Mouse (Mus musculus): ENCODE measurements around the gene Pygl.
"Not testable (repeated sequence)": the region's sequence is repeated elsewhere in the genome, so short reads cannot be mapped to it uniquely, and the experiment has no call there.

Pygl gene

GRCm38 (mm10) chr12:70227121-70227932 is 4.0 kb downstream of the Pygl start:
- DNase-seq: peak; percentile 90

GRCm38 (mm10) chr12:70226655-70227054 is 4.6 kb downstream of the Pygl start:
- DNase-seq: no peak

DNA sequence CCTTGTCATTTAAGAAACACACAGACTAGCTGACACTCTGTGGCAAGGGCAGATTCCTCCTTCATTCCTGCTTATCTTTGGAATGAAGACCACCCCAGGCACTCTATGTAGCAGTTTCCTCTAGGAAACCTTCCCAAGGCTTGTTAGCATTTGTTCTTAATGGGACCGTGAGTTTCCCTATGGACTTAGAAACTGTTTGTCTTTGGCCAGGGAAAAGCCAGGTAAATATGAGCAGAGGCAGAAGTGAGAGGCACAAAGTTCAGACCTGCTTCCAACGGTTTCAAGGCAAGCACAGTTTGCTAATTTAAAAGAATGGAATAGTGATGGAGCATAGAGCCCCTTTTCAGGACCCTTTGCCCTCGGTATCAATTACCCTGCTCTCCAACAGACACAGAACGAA is 8.0 kb downstream of the Pygl start:
- no peak for DNase-seq

DNA sequence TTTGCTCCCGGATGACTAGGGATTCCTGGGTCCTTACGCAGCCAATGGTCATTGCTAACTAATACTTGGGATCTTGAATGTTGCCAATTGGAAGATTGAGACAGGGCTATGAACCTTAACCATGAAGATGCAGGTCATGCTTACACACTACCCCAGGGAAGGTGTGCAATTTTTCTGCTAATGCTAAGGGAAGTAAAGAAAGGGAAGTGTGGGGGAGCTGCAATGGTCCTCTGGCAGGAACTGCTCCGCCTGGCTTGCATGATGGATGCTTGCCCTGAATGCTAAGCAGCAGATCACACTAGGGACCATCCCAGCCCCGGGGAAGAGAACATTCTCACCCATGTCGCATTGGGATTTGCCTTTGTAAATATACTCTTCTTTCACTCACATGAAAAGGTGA is 9.9 kb downstream of the Pygl start:
- no peak for DNase-seq

GRCm38 (mm10) chr12:70218795-70219540 is 12.3 kb downstream of the Pygl start:
- DNase-seq: no peak

DNA sequence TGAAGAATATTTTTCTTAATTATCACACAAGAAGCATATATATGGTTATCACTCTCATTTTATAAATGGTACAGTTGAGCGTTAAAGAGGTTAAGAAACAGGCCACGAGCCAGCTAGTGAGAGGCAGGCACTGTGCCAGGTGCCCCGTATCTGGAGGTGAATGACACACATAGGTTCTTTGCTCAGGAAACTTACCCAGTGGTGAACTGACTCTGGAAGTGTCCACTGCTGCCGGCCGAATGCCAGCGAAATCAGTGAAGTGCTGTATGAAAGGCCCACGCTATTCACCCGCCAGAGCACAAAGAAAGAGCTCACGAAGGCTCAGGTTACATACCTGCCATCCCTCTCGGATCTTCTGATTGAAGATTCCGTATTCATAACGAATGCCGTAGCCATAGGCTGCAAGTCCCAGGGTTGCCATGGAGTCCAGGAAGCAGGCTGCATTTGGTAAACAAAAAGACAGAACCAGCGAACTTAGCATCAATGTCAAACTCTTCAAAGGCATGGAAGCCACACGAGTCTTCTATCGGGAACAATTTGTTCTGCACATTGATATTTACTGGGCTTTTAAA is 15.0 kb downstream of the Pygl start:
- peak; percentile 33 for DNase-seq

GRCm38 (mm10) chr12:70214281-70214680 is 17.0 kb downstream of the Pygl start:
- no peak for DNase-seq

DNA sequence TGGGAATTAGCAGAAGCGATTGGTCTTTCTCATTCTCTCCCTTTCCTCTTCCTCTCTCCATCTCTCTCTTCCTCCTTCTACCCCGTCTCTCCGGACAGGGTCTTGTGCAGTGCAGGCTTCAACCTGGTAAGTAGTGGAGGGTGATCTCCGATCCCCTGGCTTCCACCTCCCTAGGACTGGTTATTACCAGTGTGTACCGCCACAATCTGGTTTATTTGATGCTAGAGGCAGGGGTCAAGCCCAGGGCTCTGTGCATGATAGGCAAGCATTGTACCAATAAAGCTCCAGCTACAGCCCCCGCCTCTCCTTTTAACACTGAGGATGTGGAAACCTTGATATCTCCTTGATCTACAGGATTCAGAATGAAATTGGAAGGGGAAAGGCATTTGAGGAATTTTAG is 17.7 kb downstream of the Pygl start:
- DNase-seq: no peak

DNA sequence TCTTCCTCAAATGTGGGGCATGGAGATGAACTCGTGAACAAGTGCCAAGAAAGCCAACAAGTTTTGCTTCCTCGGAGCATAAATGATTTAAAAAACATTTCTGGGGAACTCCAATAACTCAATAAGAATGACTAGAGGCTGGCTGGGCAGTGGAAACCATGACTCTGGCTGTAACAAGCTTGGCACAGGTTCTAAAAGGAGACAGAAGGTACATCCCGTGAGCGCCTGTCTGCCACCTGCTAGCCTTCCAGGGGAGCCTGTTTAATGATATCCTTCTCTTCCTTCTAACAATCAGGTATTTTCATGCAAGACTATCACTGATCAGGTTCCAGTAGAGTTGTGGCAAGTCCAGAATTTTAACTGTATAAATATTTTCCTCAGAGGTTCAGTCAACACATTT is 18.8 kb downstream of the Pygl start:
- DNase-seq: no peak

DNA sequence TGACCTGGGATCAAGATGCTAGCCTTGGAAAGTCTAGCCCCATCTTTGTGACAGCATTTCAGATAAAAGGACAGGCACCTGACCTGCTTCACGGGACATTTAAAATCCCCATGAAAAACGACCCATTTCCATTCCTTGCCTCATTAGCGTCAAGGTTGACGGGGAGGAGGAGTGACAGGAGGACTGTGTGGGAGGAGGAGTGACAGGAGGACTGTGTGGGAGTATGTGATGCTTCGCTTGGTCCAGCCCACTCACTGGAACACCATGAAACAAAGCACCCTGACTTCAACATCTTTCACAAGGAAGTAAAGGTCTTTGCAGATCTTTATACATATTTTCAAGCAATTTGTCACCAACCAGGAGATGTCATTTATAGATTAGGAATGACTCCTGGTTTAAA is 23.1 kb downstream of the Pygl start:
- DNase-seq: no peak

DNA sequence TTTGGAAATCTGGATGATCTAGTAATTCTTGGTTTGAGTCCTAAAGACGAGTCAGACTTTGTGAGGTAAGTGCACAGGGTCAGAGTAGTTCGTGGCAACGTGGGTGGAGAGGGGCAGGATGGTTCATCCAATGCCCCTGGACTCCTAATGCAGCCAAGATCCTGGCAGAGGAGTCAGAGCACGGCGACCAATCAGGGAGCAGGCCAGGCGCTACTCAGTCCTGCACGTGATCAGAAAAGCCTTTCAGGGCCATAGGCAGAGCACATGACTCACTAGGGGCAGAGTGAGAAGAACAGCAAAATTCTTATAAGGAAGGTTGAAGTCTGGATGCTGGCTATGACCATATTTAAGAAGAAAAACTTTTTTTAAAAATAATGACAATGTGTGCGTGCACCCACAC is 26.9 kb downstream of the Pygl start:
- no peak for DNase-seq

DNA sequence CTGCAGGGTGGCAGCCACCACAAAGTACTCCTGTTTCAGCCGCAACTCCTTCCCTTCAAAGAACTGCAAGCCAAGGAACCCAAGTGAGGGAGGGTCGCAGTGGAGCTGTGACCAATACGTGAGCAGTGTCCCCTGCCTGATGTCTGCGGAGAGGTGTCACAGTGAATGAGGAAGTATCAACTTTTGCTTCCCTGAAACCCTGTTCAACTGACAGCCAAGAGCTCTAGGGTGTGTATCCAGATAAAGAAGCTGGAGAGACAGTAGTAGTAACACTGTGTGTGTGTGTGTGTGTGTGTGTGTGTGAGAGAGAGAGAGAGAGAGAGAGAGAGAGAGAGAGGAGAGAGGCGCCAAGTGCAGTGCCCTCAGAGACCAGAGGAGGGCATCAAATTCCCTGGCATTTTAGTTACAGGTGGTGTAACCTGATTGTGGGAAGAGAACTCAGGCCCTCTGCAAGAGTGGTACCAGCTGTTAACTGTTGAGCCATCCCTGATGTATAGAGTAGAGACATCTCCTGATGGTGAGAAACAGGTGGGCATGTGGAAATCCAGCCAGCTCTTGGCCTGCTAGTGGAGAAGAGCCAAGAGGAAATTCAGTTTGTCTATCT is 29.3 kb downstream of the Pygl start:
- DNase-seq: no peak

DNA sequence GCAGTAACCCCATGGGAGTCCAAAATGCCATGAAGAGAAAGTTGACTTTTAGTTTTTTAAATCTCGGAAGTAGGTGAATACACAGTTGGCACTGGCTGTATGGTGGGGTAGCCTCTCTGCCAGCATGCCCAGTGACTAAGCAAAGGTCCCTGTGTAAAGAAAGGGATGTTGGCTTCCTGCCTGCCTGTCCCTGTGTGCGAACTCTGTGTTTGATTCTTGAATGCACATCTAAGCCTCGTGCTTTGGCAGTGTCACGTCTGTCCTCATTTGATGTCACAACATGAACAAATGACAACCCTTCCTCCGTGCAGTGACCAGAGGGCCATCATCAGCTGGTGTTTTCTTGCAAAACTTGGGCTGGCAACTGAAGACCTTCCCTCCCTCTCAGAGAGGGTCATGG is 34.9 kb downstream of the Pygl start:
- DNase-seq: no peak

- DNase-seq: no peak
Observed at GRCm38 (mm10) chr12:70195426-70195825, 35.9 kb downstream of the Pygl start.

DNA sequence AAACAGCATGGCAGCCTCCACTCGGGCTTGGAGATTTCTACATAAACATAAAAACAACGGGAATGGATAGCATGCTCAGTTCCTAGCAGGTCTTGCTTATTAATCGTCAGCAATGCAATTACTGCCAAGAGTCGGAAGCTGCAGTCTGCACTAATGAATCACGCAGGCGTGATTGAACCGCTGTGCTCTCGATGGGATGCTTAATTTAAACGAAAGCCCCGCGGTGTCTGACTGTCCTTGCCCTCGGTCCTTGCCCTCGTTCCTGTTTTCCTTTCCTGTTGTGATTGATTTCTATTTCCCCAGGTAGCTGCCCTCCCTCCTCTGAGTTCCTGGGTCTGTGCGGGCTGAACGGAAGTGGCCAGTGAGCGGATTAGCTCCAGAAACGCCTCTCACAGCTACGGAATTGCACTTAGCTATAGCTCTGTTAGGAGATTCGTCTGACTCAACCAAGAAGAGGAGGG is 39.0 kb downstream of the Pygl start:
- no peak for DNase-seq

DNA sequence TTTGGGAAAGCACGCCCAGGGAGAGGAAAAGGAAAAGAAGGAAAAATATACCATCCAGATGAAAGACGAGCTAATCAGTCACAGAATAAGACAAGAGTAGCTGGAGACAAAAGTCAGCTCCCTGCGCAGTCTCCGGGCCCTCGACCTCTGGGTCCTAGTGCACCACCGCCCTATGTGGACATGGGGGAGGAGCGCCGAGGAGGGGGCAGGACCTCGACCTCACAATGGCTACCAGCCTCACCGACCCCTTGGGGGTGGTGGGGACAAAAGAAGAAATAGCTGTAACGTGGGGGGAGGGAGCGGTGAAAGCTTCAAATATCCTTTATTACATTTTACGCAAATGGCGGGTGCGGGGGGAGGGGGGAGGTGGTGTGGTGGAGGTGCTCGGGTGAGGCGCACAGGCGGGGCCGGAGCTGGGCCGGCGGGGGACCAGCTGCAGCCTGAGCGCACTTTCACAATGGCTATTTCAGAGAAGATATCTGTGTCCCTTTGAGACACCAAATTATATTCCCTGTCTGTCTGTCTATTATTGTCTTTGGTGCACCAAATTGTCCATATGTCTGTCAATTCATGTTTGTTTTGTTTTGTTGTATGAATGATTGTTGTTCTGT is 47.0 kb downstream of the Pygl start:
- DNase-seq: no peak

DNA sequence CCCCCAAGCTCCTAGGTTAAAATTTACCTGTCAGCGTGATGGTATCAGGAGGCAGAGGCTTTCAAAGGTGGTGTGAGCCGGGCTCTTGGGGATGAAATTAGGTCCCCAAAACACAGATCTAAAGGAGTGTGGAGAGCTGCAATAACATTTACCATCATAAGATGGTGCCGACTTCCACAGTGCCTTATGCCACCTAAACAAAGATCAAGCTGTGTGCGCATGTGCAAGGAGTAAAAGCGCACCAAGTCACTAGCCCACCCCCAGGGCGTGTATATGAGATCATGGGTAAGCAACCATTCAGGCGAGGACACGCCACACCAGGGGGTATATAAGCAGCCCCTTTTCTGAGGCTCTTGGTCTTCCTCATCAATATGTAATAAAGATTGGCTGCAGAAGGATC is 47.8 kb downstream of the Pygl start:
- not testable (repeated sequence) for DNase-seq

DNA sequence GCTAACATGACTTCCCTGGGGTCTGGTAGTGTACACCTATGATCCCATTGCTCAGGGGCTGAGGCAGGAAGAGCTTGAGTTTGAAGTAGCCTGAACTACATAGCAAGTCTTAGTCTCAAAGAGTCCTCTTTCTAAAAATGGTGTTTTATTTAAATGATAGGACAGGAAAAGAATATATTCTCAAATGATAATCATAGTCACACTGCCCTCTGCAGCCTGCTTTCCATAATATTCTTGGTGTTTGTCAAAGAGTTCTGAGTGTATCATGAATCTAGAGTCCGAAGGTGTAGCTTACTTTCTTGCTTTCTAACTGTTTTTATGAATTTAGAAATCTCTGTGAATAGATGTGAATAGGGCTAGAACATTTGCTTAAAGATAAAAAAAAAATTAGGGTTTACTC is 61.3 kb downstream of the Pygl start:
- DNase-seq: no peak

DNA sequence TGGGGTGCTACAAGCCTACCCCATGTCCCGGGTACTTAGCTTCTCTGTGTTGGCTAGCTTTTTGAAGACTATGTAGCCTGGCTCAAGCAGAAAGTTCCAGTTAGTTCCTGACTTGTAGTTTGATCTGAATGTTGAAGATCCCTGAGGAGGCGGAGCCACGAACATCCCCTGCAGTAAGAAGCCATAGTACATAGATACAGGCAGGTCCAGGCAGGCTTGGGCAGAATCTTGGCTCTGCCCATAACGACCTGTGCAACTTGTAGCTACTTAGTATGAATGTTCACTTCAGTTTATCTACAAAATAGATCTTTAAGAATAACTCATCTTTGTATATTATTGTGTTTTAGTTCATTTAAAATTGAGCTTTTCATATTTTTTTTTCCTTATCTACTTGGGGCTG is 63.3 kb downstream of the Pygl start:
- no peak for DNase-seq

DNA sequence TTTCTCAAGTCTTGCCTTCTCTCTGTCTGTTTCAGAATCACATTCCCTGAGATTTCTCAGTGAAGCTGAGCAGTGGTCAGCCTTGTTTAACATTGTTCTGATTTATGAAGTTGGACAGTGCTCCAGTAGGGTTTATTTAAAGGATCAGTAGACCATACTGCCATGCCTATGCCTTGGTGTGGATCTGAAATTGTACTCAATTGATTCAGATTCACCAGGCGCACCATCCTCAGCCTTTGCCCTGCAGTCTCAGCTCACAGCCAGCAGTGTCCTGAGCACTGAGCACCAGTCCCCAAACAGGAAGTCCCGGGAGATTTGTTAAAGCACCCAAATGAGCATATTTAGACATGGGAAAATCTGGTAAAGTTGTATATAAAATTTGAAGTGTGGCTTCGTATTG is 66.5 kb downstream of the Pygl start:
- DNase-seq: no peak

DNA sequence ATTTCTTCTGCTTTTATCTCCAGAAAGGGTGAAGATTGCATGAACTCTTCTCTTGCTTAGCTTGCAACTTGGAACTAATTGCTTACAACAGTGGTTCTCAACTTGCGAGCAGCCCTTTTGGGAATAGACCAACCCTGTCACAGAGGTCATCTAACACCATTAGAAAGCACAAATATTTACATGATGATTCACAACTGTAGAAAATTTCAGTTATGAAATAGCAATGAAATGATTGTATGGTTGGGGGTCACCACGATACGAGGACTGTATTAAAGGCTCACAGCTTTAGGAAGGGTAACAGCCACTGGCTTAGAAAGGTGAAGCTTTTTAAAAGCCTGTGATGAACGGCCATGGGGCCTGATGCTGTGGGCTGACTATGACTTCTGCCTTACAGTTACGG is 70.2 kb downstream of the Pygl start:
- no peak for DNase-seq

GRCm38 (mm10) chr12:70157292-70158066 is 73.8 kb downstream of the Pygl start:
- no peak for DNase-seq

All from kidney, postnatal 14 days (tissue).